Mouse (Mus musculus): ENCODE results near the gene Ly6g5b. TPM values are rescaled to one million over a fixed set of nuclear protein-coding genes. Genes with fewer than 3 reads are reported as not detected.
A peak's percentile ranks its signal among the peaks of the same experiment; 100 is the strongest.

Ly6g5b gene
- total RNA-seq, 2 experiments from 2014 or later = 0.79 TPM

- intact Hi-C loops (cut with DNase I) = no loop called here
- Histone ChIP-seq H3K4me3 (no peak overlapping the region), H3K27ac (no peak overlapping the region)
- DNase-seq (ENCODE audit: extremely low spot score in 1 of 2, low spot score in 2 of 2) = no peak
- no peak for TF ChIP-seq CTCF (IDR thresholded peaks at IDR 0.05)
Measured at GRCm38 (mm10) chr17:35155451-35155850, 40.2 kb upstream of the Ly6g5b start.

GRCm38 (mm10) chr17:35154616-35155015 lies 39.4 kb upstream of the Ly6g5b start:
- DNase-seq (ENCODE audit: extremely low spot score in 1 of 2, low spot score in 2 of 2) = no peak
- intact Hi-C loops (cut with DNase I) = no loop called here
- no peak for TF ChIP-seq CTCF (IDR thresholded peaks at IDR 0.05)
- Histone ChIP-seq H3K27ac (no peak overlapping the region), H3K4me3 (no peak overlapping the region)

- no peak overlapping the region for H3K27ac ChIP-seq
- intact Hi-C loops (cut with DNase I) = no loop called here
- no peak for DNase-seq (ENCODE audit: extremely low spot score in 1 of 2, low spot score in 2 of 2)
- H3K4me3 ChIP-seq = no peak overlapping the region
- no peak for TF ChIP-seq CTCF (IDR thresholded peaks at IDR 0.05)
Measured at GRCm38 (mm10) chr17:35153931-35154330, 38.7 kb upstream of the Ly6g5b start.

DNA sequence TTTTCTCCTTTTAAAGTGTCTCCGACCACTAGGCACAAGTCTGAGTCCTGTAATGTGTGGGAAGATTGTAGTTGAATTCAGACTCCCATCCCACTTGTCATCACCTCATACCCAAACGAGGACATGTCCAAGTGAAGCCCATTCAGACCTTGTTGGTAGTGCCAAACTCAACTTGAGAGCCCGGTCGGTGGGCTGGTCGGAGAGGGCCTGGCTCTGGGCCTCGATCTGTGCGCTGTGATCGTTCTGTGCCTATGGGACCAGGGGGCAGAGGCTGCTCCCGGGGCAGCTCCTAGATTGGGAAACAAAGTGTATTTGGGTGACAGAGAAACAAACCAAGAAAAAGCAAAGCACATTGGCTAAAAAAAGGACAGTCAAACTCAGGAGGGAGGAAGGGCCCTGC lies 37.8 kb upstream of the Ly6g5b start:
- no peak for DNase-seq (ENCODE audit: extremely low spot score in 1 of 2, low spot score in 2 of 2)
- intact Hi-C loops (cut with DNase I) = no loop called here
- Histone ChIP-seq H3K4me3 (no peak overlapping the region), H3K27ac (no peak overlapping the region)
- TF ChIP-seq CTCF (IDR thresholded peaks at IDR 0.05) = no peak

DNA sequence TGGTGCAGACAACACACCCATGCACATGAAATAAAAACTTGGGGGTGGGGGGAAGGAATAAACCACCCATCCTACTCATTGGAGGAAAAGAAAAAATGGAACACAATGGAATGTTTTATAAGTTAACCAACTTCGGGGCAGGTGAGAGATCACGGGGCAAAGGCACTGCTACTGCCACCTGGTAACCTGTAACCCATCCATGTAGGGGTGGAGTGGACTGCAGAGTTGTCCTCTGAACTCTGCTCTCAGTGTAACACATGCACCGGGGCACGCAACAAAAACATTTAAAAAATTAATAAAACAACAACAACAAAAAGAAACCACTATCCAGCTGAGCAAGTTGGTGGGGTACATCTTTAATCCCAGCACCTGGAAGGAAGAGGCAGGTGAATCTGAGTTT lies 36.9 kb upstream of the Ly6g5b start:
- no peak for TF ChIP-seq CTCF (IDR thresholded peaks at IDR 0.05)
- Histone ChIP-seq H3K27ac (no peak overlapping the region), H3K4me3 (no peak overlapping the region)
- DNase-seq (ENCODE audit: extremely low spot score in 1 of 2, low spot score in 2 of 2) = no peak
- intact Hi-C loops (cut with DNase I) = no loop called here

DNA sequence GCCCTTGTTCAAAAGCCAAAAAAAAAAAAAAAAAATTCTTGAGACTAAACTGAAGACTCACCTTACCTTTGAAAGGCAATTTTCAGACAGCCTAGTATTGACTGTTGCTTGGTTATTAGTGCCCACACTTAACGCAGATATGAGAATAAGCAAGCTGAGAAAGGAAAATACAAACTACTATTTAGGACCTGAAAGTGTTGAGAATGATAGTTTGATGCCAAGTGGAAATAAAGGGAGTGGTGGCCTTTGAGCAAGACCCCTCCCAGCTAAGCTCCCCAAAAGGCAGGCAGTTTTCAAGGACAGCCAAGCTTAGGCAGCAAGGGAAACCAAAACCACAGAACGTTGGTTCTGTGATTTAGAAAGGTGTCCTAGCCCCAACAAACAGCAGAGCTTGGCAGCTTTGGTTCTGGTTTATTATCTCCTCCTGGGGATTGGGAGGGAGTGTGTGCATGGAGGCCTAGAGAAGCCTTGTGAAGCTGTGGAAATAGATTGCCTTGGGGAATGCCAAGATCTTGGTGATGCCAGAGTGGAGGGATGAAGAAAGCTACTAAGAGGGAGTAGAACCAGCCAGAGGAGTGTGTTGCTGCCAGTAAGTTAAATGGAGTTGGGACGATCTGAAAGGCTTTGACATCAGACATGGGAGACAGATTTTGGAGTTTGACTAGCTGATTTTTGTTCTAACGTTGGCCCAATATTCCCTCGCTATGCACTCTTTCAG lies 32.9 kb upstream of the Ly6g5b start:
- intact Hi-C loops (cut with DNase I) = no loop called here
- Histone ChIP-seq H3K27ac (no peak overlapping the region), H3K4me3 (no peak overlapping the region)
- TF ChIP-seq CTCF (IDR thresholded peaks at IDR 0.05) = no peak
- no peak for DNase-seq (ENCODE audit: extremely low spot score in 1 of 2, low spot score in 2 of 2)

DNA sequence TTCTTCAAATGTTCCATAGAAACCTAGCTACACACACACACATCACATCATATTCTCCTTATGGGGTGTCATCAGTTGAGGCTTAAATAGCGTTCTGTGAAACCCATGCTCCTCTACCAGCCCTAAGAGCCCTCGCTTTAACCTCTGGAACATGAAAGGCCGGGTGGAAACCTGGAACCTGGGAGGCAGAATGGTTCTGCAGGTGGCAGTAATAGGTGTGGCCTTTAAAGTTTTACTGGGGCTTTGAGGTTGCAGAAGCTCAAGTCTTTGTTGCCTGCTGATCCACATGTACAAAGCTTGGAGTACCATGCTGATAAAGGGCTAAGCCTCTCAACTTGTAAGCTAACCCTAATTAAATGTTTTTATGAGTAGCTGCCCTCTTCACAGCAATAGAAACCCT lies 32.1 kb upstream of the Ly6g5b start:
- DNase-seq (ENCODE audit: extremely low spot score in 1 of 2, low spot score in 2 of 2) = no peak
- H3K4me3 ChIP-seq = no peak overlapping the region
- intact Hi-C loops (cut with DNase I) = no loop called here
- no peak for TF ChIP-seq CTCF (IDR thresholded peaks at IDR 0.05)
- no peak overlapping the region for H3K27ac ChIP-seq

DNA sequence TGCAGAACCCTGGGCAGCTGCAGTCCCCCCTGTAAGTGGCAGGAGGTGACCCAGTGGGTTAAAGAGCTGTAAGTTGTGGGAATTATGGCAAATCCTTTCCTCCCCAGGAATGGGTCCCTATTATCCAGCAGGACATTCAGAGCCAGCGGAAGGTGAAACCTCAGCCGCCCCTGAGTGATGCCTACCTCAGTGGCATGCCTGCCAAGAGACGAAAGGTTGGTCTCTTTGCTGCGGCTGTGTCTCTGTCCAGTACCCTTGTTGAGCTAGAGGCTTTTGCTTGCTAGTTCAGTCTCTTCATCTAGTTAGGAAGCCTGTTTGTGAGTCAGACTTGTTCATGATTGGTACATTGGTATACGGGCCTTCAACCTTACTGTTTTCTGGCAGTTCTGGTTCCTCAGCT lies 30.9 kb upstream of the Ly6g5b start:
- H3K4me3 ChIP-seq = no peak overlapping the region
- intact Hi-C loops (cut with DNase I) = no loop called here
- no peak for DNase-seq (ENCODE audit: extremely low spot score in 1 of 2, low spot score in 2 of 2)
- TF ChIP-seq CTCF (IDR thresholded peaks at IDR 0.05) = no peak
- no peak overlapping the region for H3K27ac ChIP-seq

DNA sequence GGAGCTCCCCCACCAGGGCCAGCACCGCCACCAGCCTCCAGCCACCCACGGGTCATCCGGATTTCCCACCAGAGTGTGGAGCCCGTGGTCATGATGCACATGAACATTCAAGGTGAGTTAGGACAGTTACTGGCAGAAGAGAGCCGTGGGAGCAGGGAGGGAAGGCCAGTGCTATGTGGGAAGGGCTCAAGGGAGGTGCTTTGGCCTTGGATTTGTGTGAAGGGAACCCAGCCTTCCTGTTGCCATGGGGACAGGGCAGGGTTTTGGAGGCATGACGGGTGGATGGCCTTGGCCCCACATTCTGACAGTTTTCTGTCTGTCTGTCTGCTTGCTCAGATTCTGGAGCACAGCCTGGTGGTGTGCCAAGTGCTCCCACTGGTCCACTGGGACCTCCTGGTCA lies 26.7 kb upstream of the Ly6g5b start:
- Histone ChIP-seq H3K4me3 (no peak overlapping the region), H3K27ac (no peak overlapping the region)
- no peak for DNase-seq (ENCODE audit: extremely low spot score in 1 of 2, low spot score in 2 of 2)
- intact Hi-C loops (cut with DNase I) = no loop called here
- TF ChIP-seq CTCF (IDR thresholded peaks at IDR 0.05) = no peak

DNA sequence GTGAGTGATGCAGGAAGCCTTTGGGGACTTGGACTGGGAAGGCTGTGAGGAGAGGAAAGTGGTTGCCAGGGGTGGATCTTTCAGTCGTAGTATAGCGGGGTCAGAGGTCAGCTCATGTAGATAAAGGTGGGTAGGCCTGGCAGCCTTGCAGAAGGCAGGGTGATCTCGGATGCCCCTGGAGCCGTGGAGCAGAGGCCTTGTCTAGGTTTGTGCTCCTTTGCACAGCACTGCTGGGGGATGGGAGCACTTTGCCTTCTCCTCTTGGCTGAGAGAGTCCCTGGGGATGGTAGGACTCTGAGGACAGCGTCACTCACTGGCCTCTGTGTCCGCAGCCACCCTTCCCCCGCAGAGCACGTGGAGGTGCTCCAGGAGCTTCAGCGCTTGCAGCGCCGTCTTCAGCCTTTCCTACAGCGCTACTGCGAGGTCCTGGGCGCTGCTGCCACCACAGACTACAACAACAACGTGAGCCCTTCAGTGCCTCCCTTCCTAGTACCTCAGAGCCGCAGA lies 25.3 kb upstream of the Ly6g5b start:
- TF ChIP-seq CTCF (IDR thresholded peaks at IDR 0.05) = no peak
- H3K4me3 ChIP-seq = no peak overlapping the region
- no peak for DNase-seq (ENCODE audit: extremely low spot score in 1 of 2, low spot score in 2 of 2)
- intact Hi-C loops (cut with DNase I) = no loop called here
- H3K27ac ChIP-seq = no peak overlapping the region

- H3K4me3 ChIP-seq = no peak overlapping the region
- TF ChIP-seq CTCF (IDR thresholded peaks at IDR 0.05) = no peak
- intact Hi-C loops (cut with DNase I) = no loop called here
- DNase-seq (ENCODE audit: extremely low spot score in 1 of 2, low spot score in 2 of 2) = no peak
- no peak overlapping the region for H3K27ac ChIP-seq
Measured at GRCm38 (mm10) chr17:35139269-35139668, 24.0 kb upstream of the Ly6g5b start.

DNA sequence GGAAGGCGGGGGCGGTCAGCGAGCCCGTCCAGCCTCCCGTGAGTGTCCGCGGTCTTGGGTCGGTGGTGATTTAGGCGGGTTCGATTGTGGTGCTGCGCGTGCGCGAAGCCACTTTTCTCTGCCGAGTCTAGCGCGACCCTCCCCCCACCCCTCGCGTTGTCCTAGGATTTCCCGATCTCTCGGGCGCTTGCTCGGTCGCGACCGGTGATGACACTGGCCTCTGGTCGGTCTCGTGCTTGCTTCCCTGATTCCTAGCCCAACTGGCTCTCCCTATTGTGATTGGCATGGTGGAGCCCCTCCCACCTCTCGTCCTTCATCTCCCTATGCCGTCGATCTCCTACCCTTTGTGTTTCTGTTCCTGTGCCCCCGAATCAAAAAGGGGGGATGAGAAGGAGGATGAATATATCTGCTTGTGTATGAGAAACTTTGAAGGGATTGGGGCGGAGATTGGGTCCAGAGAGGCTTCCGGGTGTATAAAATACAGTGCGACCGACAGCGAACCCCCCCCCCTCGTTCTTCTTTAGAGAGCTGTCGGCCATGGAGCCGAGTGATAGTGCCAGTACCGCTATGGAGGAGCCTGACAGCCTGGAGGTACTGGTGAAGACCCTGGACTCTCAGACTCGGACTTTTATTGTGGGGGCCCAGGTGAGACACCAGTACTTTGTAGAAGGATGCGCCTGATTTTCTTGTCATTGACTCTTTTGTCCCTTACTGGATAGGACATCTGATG lies 20.5 kb upstream of the Ly6g5b start:
- Histone ChIP-seq H3K27ac (peak overlapping the region; percentile 99), H3K4me3 (peak overlapping the region; percentile 90)
- intact Hi-C loops (cut with DNase I) = loop anchor here (1.0 kb wide), 3 partner anchors 14 to 100 kb away; partner anchors contain the start of genes Gpank1, Nfkbil1 and Prrc2a
- no peak for DNase-seq (ENCODE audit: extremely low spot score in 1 of 2, low spot score in 2 of 2)
- TF ChIP-seq CTCF (IDR thresholded peaks at IDR 0.05) = no peak

Measured in left cerebral cortex, adult 2 months (tissue).